Mouse (Mus musculus) cerebellum, postnatal 36 days (tissue): ENCODE data around the gene Fam213a.
"Not testable (repeated sequence)": the region's sequence is repeated elsewhere in the genome, so short reads cannot be mapped to it uniquely, and the experiment has no call there.

Experiments
- DNase-seq, 2 experiments: peaks; one replicate each; pipeline ENCODE4 v3.0.0; 2021 to 2022; ENCODE audit warnings: mixed read lengths in 2 of 2

The Fam213a gene

DNA sequence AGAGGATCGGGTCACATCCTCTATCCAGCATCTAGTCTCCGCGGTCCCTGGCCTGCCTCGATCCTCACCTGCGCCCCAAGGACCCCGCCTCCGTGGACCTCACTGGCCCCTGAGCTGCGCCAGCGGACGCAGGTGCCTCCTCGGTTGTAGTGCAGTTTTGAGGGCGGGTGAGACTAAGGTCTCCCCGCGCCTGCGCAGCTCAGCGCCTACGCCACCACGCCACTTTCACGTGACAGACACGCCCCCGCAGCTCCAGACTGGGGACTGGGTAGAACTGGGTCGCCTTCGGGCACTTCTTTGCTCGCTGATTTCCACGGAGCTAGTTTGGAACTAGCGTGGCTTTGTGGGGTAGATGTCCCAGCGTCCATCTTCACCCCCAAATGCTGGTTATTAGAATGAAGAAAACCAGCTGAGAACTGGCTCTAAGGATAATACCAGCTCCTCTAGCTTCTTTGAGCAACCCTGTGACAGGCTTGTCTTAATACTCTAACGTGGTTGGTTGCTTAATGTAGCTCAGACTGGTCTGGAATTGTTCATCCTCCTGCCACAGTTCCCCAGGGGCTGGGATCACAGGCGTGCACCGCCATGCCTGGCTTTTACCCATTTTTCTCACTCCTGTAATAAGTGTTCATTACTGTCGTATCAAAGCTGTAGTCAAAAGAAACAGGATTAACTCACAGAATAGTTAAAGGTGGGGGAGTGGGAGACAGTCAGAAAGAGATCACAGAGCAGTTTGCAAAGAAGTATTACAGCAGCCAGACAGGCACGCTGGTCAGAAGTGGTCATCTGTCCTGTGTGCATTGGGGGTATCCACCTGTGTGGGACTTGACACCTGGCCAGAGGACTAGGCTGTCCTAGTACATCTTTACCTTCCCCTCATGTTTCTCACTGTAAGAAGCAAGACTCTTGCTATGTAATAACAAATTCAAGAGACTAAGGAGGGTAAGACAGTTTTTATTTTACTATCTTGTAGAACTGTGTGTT, at the start of gene Fam213a:
Gene Fam213a (minus strand): TSS at position 159 of the 984 bp plus-strand sequence.
- DNase-seq, result peak; percentile 90 to 93

DNA sequence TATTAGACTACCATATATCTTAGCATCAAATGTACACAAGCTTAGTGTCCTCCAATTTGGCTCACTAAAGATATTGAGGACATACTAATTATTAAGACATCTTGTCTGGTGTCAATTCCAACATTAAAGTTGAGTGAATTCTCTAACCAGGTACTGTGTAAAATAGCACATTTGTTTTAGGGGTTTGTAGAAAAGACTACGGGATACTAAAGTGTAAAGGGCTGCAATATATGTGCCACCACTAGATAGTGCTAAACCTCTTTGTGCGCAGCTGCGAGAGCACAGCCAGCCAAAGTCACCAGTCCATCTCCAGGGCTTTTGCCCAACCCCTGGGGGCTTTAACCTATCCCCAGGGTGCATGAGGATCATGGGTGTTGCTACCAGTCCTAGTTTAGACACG, 39.6 kb upstream of the Fam213a start:
- not testable (repeated sequence) for DNase-seq

DNA sequence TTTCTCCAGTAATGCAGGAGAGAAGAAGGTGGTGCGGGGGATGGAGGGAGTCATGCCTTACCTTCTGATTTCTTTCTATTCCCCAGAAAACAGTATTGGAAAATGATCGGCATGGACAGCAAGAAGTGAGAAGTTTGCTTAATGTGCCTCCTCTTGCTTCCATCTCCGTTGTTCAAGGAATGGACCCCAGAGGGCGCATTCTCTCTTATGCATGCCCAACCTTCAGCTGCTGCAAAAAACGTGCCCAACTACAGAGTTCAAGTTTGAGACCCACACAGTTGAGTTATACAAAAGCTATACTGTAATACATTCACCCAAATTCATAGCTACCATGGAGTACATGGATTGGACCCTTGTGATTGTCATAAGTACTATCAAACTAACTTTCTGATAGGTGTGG, 38.9 kb upstream of the Fam213a start:
- no peak for DNase-seq

DNA sequence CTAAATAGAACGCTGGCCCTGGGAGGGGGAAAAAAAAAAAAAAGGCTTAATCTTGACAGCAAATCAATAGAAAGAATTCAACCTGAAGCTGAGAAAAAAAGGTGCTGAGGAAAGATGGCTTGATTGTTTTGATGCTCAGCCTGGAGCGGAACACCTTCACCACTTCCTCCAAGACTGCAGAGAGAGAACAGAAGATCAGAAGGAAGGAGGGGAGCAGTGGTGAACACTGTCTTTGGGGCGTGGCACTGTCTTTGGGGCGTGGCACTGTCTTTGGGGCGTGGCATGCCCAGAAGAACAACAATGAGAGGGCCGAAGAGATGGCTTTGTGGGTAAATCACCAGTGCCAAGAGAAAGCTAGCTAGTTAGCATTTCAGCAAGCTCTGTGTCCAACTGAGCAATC, 36.9 kb upstream of the Fam213a start:
- no peak for DNase-seq

DNA sequence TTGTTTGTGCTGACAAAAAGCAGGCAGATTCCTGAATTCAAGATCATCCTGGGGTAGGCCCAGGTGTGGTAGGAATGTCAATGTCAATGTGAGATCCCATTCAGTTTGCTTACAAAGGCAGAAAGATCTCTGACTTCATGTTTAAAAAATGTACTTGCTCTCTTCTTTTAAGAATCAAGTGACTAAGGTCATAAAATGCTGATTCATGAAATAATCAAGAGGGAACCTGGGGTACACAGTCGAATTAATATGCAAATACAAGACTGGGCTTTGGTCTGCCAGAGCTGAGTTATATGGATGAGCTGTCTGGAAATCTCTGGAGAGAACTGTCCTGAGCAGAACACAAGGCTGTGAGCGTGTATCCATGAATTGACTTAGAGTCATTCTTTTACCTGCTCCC, 33.8 kb upstream of the Fam213a start:
- DNase-seq, result no peak

DNA sequence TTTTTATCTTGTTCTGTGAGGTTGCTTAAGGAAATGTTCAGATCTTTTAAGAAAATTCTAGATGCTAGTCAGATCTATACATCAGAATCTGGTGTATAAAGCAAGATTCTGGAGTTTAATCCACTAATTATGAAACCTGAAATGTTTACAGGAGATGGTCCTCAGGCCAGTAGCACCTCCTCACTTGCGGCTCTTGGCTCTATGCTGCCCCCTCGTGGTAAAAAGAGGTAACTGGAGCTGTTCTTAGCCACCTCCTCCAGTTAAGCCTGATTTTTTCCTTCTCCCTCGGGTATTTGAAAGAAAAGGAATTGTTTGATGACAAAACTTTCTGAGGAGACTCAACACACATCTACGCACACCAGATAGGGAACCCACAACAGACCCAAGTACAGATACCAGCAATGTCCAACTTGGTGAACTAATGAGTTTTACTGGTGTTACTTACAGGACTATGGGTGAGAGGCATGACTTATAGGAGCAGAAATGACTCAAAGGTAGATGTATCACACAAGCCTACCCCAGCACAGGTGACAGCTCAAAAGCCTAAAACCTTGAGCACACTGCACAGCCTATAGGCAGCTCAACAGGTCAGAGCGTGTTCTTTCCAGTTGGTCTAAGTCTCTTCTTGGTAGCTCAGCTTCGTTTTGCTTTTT, 21.7 kb upstream of the Fam213a start:
- DNase-seq, result peak; percentile 57 to 62

DNA sequence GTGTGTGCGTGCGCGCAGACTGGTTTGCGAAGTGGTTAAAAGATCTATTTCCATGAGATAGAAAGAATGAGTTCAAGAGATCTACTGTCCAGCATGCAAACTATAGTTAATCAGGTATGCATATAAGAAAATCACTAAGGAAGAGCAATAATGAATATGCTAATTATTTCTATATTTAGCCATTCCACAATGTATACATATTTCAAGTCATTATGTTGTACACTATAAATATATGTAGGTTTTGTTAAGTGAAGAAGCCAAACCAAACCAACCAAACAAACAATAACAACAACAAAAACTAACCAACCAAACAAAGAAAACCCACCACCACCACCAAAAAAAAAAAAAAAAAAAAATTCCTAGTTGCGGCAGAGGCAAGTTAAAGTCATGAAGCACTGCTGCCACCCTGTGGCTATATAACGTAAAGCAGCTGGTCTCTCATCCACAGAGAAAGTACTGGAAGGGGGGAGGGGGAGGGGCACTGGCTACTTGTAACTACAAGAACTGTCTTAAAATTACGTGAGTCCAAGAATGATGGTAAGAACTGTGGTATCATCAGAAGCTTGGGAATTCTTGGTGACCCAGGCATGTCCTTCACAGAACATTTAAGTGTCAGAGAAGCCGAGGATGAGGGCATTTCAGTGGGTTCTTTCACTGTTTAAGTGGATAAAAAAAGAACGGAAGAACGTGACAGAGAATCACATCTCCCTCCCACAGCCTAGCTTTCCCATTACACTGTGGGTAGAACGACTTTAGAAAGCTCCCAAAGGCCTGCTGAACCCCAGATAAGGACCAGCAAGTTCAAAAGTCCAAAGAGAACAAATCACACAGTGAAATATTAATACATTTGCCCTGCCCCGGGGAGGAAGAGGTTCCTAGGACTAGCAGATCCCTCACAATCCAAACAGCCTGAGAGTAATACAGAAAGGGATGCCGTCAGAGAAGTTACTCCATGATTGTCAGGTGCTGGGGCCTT, 19.8 kb upstream of the Fam213a start:
- DNase-seq, result peak; percentile 75

DNA sequence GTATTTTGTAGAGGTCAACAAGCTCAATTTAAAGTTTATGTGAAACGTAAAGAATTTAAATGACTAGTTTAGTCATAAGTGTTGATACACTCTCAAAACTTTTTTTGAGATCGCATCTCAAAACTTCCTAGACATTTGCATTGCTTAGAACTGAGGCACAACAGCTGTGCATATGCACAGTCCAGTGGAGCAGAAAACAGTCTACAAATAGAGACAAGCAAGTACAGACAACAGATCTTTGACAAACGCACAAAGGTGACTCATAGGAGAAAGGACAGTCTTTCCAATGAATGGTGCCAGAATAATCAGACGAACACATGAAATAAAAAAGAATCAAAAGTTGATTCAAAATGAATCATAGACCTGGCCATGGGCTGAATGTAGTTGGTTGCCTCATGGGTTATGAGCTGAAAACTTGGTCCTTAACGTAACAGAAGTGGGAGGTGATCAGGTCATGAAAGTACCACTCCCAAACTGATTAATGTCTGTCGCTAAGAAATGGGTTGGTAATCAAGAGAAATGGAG, 17.5 kb upstream of the Fam213a start:
- DNase-seq, result no peak

DNA sequence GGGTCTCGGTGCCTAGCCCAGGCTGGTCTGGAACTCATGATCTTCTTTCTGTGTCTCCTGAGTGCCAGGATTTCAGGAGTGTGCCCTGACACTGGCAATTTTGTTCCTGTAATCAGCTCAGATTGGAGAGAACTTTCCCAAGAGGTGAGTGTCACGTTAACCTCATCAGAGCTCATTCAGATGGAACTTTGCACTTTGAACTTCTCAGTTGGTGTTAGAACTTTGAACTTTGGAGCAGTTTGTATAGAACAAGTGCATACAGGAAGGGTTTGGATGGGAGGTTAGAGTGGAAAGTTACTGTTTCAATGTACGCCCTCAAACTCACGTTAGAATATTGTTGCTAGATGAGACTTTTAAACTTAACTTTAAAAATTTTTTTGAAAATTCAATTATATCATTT, 15.7 kb upstream of the Fam213a start:
- no peak for DNase-seq

DNA sequence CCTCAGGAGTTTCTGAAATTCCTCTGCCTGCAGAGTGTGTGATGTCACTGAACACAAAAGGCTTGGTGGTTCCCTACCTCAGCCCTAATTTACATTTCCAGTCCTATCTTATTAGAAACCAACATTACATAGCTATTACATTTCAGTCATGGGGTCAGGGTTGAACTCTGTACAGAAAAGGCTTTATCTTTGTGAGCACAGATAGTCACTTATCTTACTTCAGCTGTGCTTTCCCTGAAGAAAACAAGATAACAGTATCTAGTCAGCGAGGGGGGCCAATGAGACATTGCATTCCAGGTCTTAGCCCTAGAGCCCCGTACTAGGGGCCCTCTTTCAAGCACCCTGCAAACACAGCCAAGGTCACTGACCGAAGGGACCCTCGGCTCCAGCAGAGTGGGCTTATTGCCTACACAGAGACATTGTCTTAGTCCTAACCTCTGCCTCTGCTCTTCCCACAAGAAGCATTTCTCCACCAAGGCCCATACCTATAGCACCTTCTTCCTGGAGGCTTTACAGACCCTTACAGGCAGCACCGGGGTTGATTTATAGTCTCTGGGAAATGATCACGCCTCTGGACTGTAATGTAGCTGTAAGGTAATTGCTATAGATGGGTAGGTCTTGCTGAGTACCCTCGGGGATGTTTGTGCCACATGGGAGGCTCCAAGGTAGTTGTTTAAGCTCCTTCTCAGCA, 12.2 kb upstream of the Fam213a start:
- no peak for DNase-seq

DNA sequence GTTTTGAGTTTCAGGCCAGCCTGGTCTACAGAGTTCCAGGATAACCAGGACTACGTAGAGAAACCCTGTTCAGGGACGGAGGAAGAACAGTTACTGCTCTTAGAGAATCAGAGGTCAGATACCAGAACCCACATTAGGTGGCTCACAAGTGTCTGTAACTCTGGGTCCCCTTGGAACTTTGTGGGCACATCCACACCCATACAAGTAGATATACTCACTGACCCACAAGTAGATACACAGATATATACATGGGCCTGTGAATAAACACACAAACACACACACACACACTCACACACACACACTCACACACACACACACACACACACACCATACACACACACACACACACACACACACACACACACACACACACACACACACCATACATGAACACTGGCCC, 11.5 kb upstream of the Fam213a start:
- no peak for DNase-seq

DNA sequence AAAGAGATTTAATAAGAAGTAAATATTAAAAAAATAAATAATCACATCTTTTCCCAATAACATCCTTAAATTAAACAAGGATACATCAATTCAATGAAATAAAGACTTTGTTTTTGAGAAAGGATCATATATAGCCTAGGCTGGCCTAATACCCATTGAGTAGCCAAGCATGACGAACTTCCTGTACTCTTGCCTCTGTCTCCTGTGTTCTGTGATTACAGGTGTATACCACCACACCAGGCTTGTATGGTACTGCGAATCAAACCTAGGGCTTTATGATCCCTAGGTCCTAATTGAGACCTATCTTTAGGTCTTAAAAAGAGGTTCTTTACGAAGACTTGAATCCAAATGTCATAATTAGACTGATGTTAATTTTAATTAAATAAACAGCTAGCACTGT, 7.7 kb upstream of the Fam213a start:
- no peak for DNase-seq

DNA sequence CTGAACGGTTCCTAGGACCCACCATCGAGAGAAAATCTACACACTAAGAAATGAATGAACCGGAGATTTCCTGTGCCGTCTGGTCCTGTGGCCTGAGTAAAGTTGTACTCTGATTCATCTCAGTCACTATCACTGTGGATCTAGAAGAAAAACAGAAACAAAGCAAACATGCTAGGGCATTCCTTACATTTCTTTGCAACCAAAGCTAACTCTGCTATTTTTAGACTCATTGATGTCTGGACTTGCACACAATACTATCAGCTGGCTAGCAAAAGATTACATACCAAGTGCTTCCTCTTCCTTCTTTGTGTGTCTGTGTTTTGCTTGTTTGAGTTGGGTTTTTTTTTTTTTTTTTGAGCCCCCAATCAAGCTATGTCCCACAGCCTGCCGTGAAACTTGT, 3.9 kb upstream of the Fam213a start:
- no peak for DNase-seq

DNA sequence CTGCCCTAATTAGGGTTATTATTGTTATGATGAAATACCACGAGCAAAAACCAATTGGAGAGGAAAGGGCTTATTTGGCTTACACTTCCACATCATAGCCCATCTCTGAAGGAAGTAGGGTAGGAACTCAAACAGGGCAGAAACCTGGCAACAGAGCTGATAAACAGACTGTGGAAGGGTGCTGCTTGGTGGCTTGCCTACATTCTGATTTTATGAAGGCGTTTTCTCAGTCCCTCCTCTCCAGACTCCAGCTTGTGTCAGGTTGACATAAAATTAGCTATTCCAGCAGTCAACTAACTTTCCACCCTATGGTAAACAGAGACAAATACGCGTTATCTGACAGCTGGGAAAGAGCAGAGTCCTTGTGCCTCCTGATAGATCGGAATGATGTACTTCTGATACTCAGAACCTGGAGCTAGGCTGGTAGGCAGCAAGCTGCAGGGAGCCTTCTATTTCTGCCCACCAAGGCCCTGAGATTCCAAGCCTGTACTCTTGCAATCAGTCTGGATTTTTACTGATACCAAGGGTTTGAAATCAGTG, 1.2 kb upstream of the Fam213a start:
- no peak for DNase-seq

DNA sequence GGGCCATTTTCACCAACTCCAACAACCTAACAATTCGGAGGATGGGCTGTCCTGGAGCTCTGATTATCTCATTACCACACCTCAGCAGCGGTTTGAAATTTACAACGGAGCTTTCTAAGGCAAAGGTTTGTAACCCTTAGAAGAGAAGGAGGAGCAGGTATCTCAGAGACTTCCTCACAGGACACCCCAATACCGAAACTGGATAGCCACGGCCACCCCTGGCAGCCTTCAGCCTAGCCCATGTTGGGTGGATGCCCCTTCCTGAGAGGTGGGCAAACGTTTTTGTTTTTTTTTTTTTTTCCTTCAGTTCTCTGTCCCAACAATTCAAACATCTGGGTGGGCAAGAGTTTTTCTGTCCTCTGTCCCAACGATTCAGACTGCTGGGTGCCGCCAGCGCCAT, 445 bp downstream of the Fam213a start:
- peak in 1 of 2 experiments; percentile 12 for DNase-seq

DNA sequence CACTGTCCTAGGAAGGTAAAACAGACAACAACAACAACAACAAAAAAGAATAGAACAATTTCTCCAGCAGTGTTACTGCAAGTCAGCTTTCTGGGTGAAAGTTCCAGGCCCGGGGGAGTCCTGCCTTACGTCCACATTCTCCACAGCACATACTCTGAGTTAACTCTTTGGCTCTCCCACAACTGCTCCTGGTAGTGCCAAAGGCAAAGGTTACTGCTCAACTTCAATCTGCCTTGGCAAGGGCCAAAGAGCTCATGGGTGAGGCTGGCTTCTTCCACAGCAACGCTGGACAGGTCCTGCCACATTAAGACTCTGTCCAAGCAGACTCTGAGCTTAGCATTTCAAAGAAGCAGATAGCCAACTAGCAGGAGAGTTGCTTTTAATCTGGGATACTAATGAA, 1.7 kb downstream of the Fam213a start:
- no peak for DNase-seq

DNA sequence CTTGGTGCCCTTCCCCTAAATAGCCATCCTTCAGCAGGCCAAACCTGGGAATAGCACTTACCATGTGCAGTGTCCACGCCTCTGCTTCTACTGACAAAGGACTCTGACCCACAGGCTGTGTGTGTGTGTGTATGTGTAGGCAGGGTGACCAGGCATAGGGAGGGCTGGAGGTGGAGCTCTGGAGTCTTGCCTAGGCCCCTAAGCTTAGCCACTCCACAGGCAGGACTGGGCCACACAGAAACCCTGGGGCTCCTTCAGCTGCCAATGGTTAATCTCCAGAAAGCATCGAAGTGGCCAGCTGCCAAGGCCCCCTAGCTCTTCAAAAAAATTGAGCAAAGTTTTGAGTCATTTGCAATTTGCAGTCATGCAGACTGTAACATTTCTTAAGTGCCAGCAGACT, 5.5 kb downstream of the Fam213a start:
- no peak for DNase-seq

DNA sequence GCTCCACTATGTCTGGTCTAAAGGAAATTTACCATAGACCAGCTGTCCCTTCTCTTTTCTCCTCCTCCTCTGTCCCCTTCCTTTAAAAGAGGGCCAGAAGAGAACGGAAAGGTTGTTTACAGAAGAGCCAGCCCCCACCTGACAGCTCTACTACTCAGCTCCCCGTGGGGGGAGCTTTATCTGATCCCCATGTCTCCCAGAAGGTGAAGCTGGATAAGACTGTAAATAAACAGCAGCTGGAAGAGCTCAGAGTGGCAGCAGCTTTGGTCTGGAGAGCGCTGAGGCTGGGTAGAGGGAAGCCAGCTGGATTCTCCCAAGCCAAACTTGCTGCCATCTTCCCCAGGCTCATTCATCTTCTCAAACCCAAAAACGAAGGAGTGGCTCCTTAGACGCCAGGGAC, 5.9 kb downstream of the Fam213a start:
- no peak for DNase-seq

DNA sequence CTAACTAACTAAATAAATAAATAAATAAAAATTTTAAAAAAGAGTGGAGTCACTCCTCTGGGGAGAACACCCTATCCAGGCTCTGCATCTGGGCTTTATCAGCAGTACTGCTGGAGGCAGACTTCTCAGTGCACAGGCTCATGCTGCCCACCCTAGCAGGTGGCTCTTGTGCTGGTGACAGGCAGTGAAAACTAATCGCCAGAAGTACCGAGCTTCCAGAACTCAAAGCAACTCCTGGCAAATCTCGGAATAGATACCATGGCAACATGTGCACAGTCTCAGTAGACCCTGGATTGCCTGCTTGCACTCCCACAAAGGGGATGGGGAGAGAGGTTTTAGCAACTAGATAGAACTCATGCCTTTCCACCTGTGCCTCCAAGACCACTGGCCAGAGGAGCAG, 6.7 kb downstream of the Fam213a start:
- no peak for DNase-seq

DNA sequence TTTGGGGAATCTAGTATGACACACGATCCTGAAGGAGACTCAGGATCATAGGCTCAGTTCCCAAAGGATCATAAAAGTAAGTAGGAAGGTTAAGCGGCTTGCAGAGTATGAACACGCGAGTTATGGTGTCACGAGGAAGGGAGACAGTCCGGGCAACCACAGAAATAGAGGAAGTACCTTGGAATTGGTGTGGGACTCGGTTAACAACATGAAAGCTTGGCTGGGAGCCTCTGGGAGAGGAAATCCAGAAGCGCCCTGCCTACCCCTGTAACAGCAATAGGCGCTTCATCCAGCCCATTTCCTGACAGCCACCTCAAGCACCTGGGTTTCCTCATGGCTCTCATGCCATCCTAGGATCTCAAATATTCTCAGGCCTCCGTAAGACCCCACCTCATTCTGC, 7.3 kb downstream of the Fam213a start:
- DNase-seq, result no peak

DNA sequence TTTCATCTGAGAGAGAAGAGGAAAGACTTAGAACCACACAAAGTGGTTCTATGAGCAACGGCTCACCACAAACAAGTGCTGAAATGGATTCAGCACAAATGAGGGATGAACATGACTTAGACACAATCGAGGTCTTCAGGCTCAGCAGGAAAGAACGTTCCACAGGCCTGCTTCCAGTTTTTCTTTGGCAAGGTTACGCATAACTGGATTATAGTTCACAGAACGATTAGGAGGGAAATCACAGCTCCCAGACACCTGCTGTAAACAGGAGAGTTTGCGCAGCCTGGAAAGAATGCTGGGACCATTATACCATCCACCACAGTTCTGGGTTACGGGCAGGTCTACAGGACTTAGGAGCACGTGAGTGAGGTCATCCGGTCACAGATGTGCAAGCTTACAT, 7.9 kb downstream of the Fam213a start:
- DNase-seq, result no peak
